Mouse (Mus musculus) midbrain, embryonic 14.5 days (tissue): ENCODE data around the gene Igflr1. TPM values are rescaled to one million over a fixed set of nuclear protein-coding genes. Genes with fewer than 3 reads are reported as not detected.

ENCODE experiments used
- ATAC-seq: fragments of 200-750 bp; cut with Nextera tagmentation; 2 replicates; pipeline ENCODE4 v1.8.0; 2017; ENCODE audit warnings: moderate number of reproducible peaks, moderate library complexity; ENCODE audit not compliant: low FRiP score, low TSS enrichment
- DNase-seq: peaks from one replicate; pipeline ENCODE4 v3.0.0-alpha.2; 2015
- H3K27ac ChIP-seq: fragments of 300-500 bp; sonication (generic); replicated peaks from 2 replicates; pipeline ENCODE4 v1.5.1; 2014; ENCODE audit warnings: mild to moderate bottlenecking, low read depth, low read length, moderate library complexity
- H3K27me3 ChIP-seq: fragments of 300-500 bp; sonication (generic); 2 replicates; pipeline ENCODE4 v1.6.1; 2014; ENCODE audit warnings: low read length, control low read depth, mixed read lengths; ENCODE audit not compliant: control insufficient read depth, insufficient read depth
- H3K36me3 ChIP-seq: fragments of 300-500 bp; sonication (generic); 2 replicates; pipeline ENCODE4 v1.6.1; 2014; ENCODE audit warnings: low read length, control low read depth; ENCODE audit not compliant: control insufficient read depth, insufficient read depth
- H3K4me1 ChIP-seq: fragments of 300-500 bp; sonication (generic); 2 replicates; pipeline ENCODE4 v1.6.1; 2014; ENCODE audit warnings: mild to moderate bottlenecking, antibody characterized with exemption, low read length, control low read depth; ENCODE audit not compliant: control insufficient read depth, insufficient read depth
- H3K4me2 ChIP-seq: fragments of 300-500 bp; sonication (generic); 2 replicates; pipeline ENCODE4 v1.6.1; 2014; ENCODE audit warnings: mild to moderate bottlenecking, low read length, moderate library complexity
- H3K4me3 ChIP-seq: fragments of 300-500 bp; sonication (generic); replicated peaks from 2 replicates; pipeline ENCODE4 v1.5.1; 2014; ENCODE audit warnings: low read depth, low read length
- H3K9ac ChIP-seq: fragments of 300-500 bp; sonication (generic); replicated peaks from 2 replicates; pipeline ENCODE4 v1.6.1; 2014; ENCODE audit warnings: mild to moderate bottlenecking, low read length, moderate library complexity
- H3K9me3 ChIP-seq: fragments of 300-500 bp; sonication (generic); 2 replicates; pipeline ENCODE4 v1.6.1; 2016; ENCODE audit warnings: low read length, control low read depth, mixed read lengths; ENCODE audit not compliant: control insufficient read depth
- WGBS: fragments of 180-500 bp; shearing (Covaris S2); extraction: QIAGEN DNeasy Blood & Tissue Kit; methylation state at CpG from one replicate; pipeline ENCODE4 v1.1.7; 2014; 5-methylcytosine and 5-hydroxymethylcytosine counted together
- polyA plus RNA-seq: library from polyadenylated mRNA; unstranded; fragments of >200 nt; fragmentation: Nextera tagmentation; extraction: Ambion mirVana; gene quantifications from 2 replicates; pipeline ENCODE4 v1.2.1, GENCODE M21; 2014

The Igflr1 gene
- polyA plus RNA-seq, 1 experiment from 2014 or later, result 5.8 TPM

DNA sequence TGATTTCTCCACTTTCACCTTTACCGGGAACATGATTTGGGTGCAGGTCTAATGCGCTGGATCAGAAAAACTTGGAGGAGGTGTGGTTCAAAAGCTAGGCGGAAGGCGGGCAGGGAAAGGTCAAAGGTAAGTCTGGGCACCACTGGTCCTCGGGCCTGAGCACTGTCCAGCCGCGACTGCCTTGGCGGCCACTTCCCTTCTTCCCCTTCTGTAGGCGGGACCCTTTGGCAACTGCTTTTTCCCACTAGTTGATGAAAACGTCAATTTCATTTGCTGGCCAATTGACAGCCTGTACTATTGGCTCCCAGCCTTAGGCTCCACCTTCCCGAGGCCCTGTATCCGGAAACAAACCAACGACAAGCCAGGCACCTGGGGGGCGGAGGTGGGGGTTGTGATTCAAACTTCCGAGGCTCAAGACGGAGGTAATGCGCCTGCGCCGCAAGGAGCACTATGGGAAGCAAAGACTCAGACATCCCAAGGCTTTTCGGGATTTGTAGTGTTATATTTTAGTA, 5.7 kb upstream of the Igflr1 start, which contains the start of gene Lin37:
TSS of gene Lin37 (minus strand) at position 396 of the 512 bp plus-strand sequence.
- peak; percentile 98 for DNase-seq
- peaks cover 28% of the 10 kb centered on the region for H3K36me3 ChIP-seq
- peak within 1 kb of the TSS; percentile 71 for H3K4me2 ChIP-seq
- H3K27ac ChIP-seq, result peak within 1 kb of the TSS; percentile 32; the same call in 1 of the 2 replicates
- H3K9me3 ChIP-seq, result no peaks in the 10 kb centered on the region
- H3K4me3 ChIP-seq, result peak within 1 kb of the TSS; percentile 50
- H3K27me3 ChIP-seq, result no peaks in the 10 kb centered on the region
- peak; percentile 87 for ATAC-seq
- peak within 1 kb of the TSS; percentile 67 for H3K9ac ChIP-seq
- WGBS, result 0% methylated on average over 20 of the region's 20 CpGs
- H3K4me1 ChIP-seq, result peaks cover 20% of the 10 kb centered on the region

DNA sequence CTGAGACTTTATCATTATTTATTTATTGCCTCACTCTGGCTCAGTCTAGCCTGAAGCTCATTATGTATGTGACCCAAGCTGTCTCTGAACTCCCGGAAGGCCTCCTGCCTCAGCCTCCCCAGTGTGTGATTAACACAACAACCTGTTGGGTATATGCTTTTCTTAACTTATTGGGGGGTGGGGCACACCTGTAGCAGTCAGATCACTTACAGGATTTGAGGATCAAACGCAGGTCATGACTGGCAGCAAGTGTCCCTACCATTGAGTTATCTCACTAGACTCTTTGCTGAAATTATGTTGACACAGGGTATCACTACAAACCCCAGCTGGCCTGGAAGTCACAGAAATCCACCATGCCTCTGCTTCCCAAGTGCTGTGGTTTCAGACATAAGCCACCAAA, 4.9 kb upstream of the Igflr1 start:
- Histone ChIP-seq H3K4me2 (peak overlapping the region; percentile 71), H3K27ac (peak overlapping the region; percentile 32; the same call in 1 of the 2 replicates), H3K4me3 (peak overlapping the region; percentile 50; the same call in 1 of the 2 replicates), H3K36me3 (peaks cover 22% of the 10 kb centered on the region), H3K9me3 (no peaks in the 10 kb centered on the region), H3K4me1 (peaks cover 20% of the 10 kb centered on the region), H3K9ac (no peak overlapping the region), H3K27me3 (no peaks in the 10 kb centered on the region)
- 65% methylated on average over 2 of the region's 2 CpGs for whole genome bisulfite sequencing
- ATAC-seq (no peak), DNase-seq (peak; percentile 9)

DNA sequence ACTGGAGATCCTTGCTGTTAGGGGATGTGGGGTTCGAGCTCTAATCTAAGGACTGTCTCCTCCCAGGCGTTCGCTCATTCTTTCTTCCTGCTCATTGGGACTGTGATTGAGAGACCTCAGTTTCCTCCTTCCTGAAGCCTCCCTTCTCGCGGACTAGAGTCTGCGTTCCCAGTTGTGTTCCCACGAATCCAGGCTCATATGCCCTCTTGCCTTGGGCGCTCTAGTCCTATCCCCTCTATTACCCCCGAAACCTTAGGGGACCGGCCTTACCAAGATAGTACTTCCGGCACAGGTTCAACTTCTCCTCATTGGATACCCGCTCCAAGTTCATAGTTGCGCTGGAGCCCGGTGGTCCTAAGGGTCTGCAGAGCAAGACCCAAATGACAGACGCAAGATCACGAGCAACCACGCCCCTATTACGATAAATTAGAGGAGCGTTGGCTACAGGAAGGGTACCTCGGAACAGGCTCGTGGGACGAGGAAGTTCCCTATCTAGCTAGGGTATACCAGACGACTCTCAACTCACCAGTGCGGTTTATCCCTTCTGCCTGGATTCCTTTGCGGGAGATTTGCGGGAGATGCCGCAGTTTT, 2.6 kb upstream of the Igflr1 start:
- Histone ChIP-seq H3K4me3 (peak overlapping the region; percentile 80), H3K36me3 (peaks cover 25% of the 10 kb centered on the region), H3K9me3 (no peaks in the 10 kb centered on the region), H3K27ac (peak overlapping the region; percentile 63), H3K4me1 (peaks cover 20% of the 10 kb centered on the region), H3K27me3 (no peaks in the 10 kb centered on the region), H3K4me2 (peak overlapping the region; percentile 83), H3K9ac (peak overlapping the region; percentile 55)
- no peak for ATAC-seq
- DNase-seq, result peak; percentile 4
- WGBS, result 2% methylated on average over 27 of the region's 27 CpGs

DNA sequence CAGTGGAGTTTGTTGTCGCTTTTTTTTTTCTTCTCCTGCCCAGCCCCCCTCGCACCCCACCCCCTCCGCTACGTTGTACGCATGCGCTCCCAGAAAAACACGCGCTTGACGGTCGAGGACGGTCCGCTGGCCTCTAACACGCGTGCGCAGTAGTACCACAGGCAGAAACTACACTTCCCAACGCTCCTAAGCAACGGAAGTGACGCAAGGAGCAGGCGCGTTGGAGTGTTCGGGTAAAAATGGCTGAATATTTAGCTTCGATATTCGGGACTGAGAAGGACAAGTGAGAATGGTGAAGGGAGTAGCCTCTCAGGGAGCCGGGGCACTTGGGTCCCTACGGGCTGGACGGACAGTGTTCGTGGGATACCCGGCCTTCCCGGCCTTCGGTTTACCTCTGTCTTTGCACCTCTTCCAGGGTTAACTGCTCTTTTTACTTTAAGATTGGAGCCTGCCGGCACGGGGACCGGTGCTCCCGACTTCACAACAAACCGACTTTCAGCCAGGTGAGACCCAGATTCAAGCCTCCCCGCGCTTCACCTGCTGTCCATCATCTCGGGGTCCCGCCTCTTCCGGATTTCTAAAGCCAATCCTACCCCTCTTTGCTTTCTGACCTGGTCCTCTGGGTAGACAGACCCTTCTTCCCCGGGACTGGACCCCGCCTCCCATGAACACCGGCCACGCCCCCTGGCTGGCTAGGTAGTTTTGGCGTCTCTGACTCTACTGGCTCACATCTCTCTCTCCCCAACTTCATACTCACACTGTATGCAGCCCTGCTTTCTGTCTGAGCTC, 1.9 kb upstream of the Igflr1 start, which contains the start of the genes U2af1l4, Gm49396 and Psenen:
TSS of gene U2af1l4 (plus strand) at position 185 of the 789 bp plus-strand sequence.
TSS of gene Gm49396 (plus strand) at position 228 of the 789 bp plus-strand sequence.
TSS of gene Psenen (minus strand) at position 511 of the 789 bp plus-strand sequence.
- no peaks in the 10 kb centered on the region for H3K9me3 ChIP-seq
- H3K4me3 ChIP-seq, result peak within 1 kb of the TSS; percentile 80
- peaks cover 19% of the 10 kb centered on the region for H3K4me1 ChIP-seq
- peak within 1 kb of the TSS; percentile 83 for H3K4me2 ChIP-seq
- DNase-seq, result peak; percentile 100
- H3K9ac ChIP-seq, result peak within 1 kb of the TSS; percentile 68
- H3K27ac ChIP-seq, result peak within 1 kb of the TSS; percentile 92
- peaks cover 30% of the 10 kb centered on the region for H3K36me3 ChIP-seq
- no peaks in the 10 kb centered on the region for H3K27me3 ChIP-seq
- under 1% methylated on average over 45 of the region's 45 CpGs for WGBS
- peak; percentile 89 for ATAC-seq

DNA sequence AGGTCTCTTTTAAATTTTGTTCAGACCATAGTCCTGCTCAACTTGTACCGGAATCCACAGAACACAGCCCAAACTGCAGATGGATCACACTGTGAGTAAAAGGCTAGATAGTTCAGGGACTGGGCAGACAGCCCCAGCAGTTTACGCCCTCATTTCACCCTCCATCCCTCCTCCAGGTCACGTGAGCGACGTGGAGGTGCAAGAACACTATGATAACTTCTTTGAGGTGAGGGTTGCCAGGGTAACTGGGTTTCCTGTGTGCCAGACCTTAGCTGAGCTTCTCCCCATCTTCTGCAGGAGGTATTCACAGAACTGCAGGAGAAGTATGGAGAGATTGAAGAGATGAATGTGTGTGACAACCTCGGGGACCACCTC, 1.3 kb upstream of the Igflr1 start:
- H3K9ac ChIP-seq, result peak overlapping the region; percentile 68; the same call in 1 of the 2 replicates
- H3K4me2 ChIP-seq, result peak overlapping the region; percentile 83
- peaks cover 14% of the 10 kb centered on the region for H3K4me1 ChIP-seq
- no peaks in the 10 kb centered on the region for H3K27me3 ChIP-seq
- H3K27ac ChIP-seq, result 0 out of 2 replicates have a peak overlapping the region, but pooled peaks have one; percentile 92
- ATAC-seq (no peak), DNase-seq (peak; percentile 8)
- no peaks in the 10 kb centered on the region for H3K9me3 ChIP-seq
- H3K4me3 ChIP-seq, result peak overlapping the region; percentile 80
- peaks cover 36% of the 10 kb centered on the region for H3K36me3 ChIP-seq
- WGBS, result 23% methylated on average over 6 of the region's 6 CpGs

DNA sequence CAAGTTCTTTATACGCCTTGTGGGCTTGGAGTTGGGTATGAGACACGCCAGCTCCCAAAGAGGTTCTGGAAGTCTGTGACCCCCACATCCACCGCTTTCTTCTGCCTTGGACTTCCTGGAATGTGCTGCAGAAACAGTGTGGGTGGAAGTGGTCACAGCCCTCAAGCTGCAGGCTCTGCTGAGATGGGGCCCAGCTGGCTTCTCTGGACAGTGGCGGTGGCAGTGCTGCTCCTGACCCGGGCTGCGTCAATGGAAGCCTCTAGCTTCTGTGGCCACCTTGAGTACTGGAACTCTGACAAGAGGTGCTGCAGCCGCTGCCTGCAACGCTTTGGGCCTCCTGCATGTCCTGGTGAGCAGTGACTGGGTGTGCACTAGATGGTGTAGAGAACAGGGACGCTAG, 806 bp downstream of the Igflr1 start:
- no peaks in the 10 kb centered on the region for H3K9me3 ChIP-seq
- no peak for ATAC-seq
- no peak for DNase-seq
- WGBS, result 88% methylated on average over 9 of the region's 9 CpGs
- no peak overlapping the region for H3K4me3 ChIP-seq
- H3K27ac ChIP-seq, result no peak overlapping the region
- peaks cover 57% of the 10 kb centered on the region for H3K36me3 ChIP-seq
- peaks cover 6% of the 10 kb centered on the region; the same call in 1 of the 2 replicates for H3K4me1 ChIP-seq
- H3K9ac ChIP-seq, result no peak overlapping the region
- no peaks in the 10 kb centered on the region for H3K27me3 ChIP-seq
- H3K4me2 ChIP-seq, result no peak overlapping the region

DNA sequence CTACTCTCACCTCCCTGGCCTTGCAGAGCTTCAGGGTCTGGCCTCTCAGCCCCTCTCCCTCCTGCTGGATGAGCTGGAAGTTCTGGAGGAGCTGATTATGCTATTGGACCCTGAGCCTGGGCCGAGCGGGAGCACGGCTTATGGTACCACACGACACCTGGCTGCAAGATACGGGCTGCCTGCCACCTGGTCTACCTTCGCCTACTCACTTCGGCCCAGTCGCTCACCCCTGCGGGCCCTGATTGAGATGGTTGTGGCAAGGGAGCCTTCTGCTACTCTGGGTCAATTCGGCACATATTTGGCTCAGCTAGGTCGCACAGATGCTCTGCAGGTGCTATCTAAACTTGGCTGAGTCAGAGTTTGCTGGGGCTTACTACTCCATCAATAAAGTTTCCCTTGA, 2.3 kb downstream of the Igflr1 start:
- Histone ChIP-seq H3K4me1 (peaks cover 6% of the 10 kb centered on the region; the same call in 1 of the 2 replicates), H3K4me2 (no peak overlapping the region), H3K27ac (no peak overlapping the region), H3K27me3 (no peaks in the 10 kb centered on the region), H3K4me3 (no peak overlapping the region), H3K36me3 (peaks cover 72% of the 10 kb centered on the region), H3K9ac (no peak overlapping the region), H3K9me3 (no peaks in the 10 kb centered on the region)
- DNase-seq (no peak), ATAC-seq (no peak)
- 92% methylated on average over 11 of the region's 11 CpGs for WGBS

DNA sequence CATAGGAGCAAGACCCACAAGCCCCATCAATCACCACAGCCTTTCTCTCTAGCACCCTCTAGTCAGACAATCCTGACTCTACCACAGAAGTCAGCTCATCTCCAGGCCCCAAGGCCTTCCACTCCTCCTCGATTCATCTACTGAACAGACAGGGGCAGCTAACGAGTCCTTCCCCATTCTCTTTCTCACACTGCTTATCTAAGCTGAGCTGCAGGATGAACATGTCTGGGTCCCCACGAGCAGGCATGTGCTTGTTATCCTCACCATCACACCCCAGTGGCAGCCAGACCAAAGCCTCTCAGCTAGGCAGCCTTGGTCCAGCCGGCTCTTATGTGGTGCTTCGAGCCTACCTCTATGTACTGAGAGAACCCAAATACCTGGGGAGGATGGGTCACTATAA, 7.2 kb downstream of the Igflr1 start:
- Histone ChIP-seq H3K4me3 (no peak overlapping the region), H3K4me2 (no peak overlapping the region), H3K27me3 (no peaks in the 10 kb centered on the region), H3K9me3 (no peaks in the 10 kb centered on the region), H3K36me3 (peaks cover 97% of the 10 kb centered on the region), H3K4me1 (no peaks in the 10 kb centered on the region), H3K9ac (no peak overlapping the region), H3K27ac (no peak overlapping the region)
- ATAC-seq, result no peak
- WGBS, result 91% methylated on average over 5 of the region's 5 CpGs
- DNase-seq, result no peak
